ENCODE assay signal across 25 mouse cellular contexts in the genomic region with DNA sequence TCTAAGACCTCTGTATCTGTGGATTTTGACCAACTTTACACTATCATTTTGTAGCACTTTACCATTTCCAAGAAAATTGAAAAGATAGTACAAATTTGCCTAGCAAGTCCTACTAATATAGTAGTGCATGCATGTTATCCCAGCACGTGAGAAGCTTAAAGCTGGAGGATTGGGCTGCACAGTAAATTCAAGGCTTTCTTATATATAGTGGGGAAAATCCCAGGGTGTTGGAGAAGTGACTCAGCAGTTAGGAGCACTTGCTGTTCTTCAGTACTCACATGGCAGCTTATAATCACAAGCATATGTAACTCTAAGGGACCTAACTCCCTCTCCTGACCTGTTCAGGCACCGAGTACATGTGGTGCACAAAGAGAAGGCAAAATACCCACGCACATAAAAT. TPM values are rescaled to one million over a fixed set of nuclear protein-coding genes. Genes with fewer than 3 reads are reported as not detected.
DNase-seq lines count a peak whose midpoint lies in the region; ATAC-seq and TF ChIP-seq lines count a peak whose summit lies in the region.
"Had no signal": no experiment of that assay in that cellular context is flagged by ENCODE, and none has a peak within 500 bp of the region (broad histone marks: within the 10 kb centered on the region; RNA-seq: fewer than 3 reads in every experiment).

No protein-coding gene starts in this region.

- ATAC-seq in megakaryocyte, adult 5-6 weeks (ENCODE audit: poor library complexity, severe bottlenecking), result no peak
- ATAC-seq in forebrain, postnatal 0 days, result no peak
- ATAC-seq: activated CD4-positive, CD25-positive, alpha-beta regulatory T cell, adult 4 months; forebrain, embryonic 14.5 days; forebrain, embryonic 16.5 days; Patski had no signal

- WGBS in forebrain, postnatal 0 days, result 79% methylated on average over 3 of the region's 3 CpGs

- no peak overlapping the region for H3K27ac ChIP-seq in ES-E14 (ENCODE audit: insufficient read depth, low read depth, low read length, poor library complexity, severe bottlenecking)
- peak overlapping the region; percentile 44; the same call in 1 of the 2 replicates for H3K27ac ChIP-seq in embryonic fibroblast, embryonic 13.5 days (ENCODE audit: insufficient read depth, low read length)
- H3K27ac ChIP-seq in forebrain, postnatal 0 days (ENCODE audit: low read depth, low read length), result no peak overlapping the region
- H3K27ac ChIP-seq: embryonic facial prominence, embryonic 10.5 days; embryonic facial prominence, embryonic 12.5 days; forebrain, embryonic 10.5 days; forebrain, embryonic 12.5 days had no signal

- H3K9ac ChIP-seq in ES-E14 (ENCODE audit: insufficient read depth, low read depth, low read length, poor library complexity, severe bottlenecking), result no peak overlapping the region
- H3K9ac ChIP-seq in forebrain, postnatal 0 days, result no peak overlapping the region
- H3K9ac ChIP-seq: embryonic facial prominence, embryonic 12.5 days; forebrain, embryonic 12.5 days had no signal

- peaks cover 2% of the 10 kb centered on the region for H3K27me3 ChIP-seq in megakaryocyte, embryonic 14.5 days (replicated peaks)
- no peaks in the 10 kb centered on the region for H3K27me3 ChIP-seq in forebrain, postnatal 0 days (ENCODE audit: insufficient read depth, low read length)
- H3K27me3 ChIP-seq: embryonic facial prominence, embryonic 12.5 days; Patski had no signal

- H3K36me3 ChIP-seq in megakaryocyte, embryonic 14.5 days (replicated peaks; ENCODE audit: low read length), result no peaks in the 10 kb centered on the region
- no peaks in the 10 kb centered on the region for H3K36me3 ChIP-seq in ES-E14 (ENCODE audit: control insufficient read depth, insufficient read depth, low read length, poor library complexity, severe bottlenecking)
- H3K36me3 ChIP-seq in forebrain, postnatal 0 days (ENCODE audit: insufficient read depth), result no peaks in the 10 kb centered on the region
- H3K36me3 ChIP-seq: embryonic facial prominence, embryonic 10.5 days; embryonic facial prominence, embryonic 12.5 days; forebrain, embryonic 10.5 days; forebrain, embryonic 12.5 days had no signal

- H3K4me2 ChIP-seq in forebrain, postnatal 0 days (ENCODE audit: low read depth), result no peak overlapping the region
- H3K4me2 ChIP-seq: embryonic facial prominence, embryonic 12.5 days; forebrain, embryonic 12.5 days had no signal

- no peak for TF ChIP-seq CTCF in embryonic fibroblast, embryonic 13.5 days (IDR thresholded peaks at IDR 0.05; ENCODE audit: borderline replicate concordance, insufficient read depth, low read length)
- no peak for TF ChIP-seq CTCF in forebrain, postnatal 0 days (IDR thresholded peaks at IDR 0.05; ENCODE audit: low read depth)

- no peak for TF ChIP-seq POLR2A in embryonic fibroblast, embryonic 13.5 days (IDR thresholded peaks at IDR 0.05; ENCODE audit: low read depth, low read length)

- peak overlapping the region; percentile 28 for H3K4me3 ChIP-seq in megakaryocyte, embryonic 14.5 days (replicated peaks)
- H3K4me3 ChIP-seq in ES-E14 (ENCODE audit: insufficient read depth in 1 of 2, low read depth in 1 of 2, low read length in 2 of 2, poor library complexity in 1 of 2, severe bottlenecking in 1 of 2), result no peak overlapping the region
- no peak overlapping the region for H3K4me3 ChIP-seq in embryonic fibroblast, embryonic 13.5 days (ENCODE audit: insufficient read depth, low read length)
- H3K4me3 ChIP-seq in forebrain, postnatal 0 days (ENCODE audit: low read depth, low read length), result no peak overlapping the region
- H3K4me3 ChIP-seq: embryonic facial prominence, embryonic 10.5 days; embryonic facial prominence, embryonic 12.5 days; erythroblast, embryonic 14.5 days; forebrain, embryonic 10.5 days; forebrain, embryonic 12.5 days had no signal

- no peak for DNase-seq in ES-E14 (ENCODE audit: low read depth, low spot score)
- DNase-seq in urinary bladder, adult 2 months (ENCODE audit: low spot score), result no peak
- no peak for DNase-seq in forebrain, postnatal 0 days
- DNase-seq: adrenal gland, adult 8-10 months; adrenal gland, postnatal 14 days; adrenal gland, postnatal 36 days; cerebellum, adult 11-12 months; cerebellum, adult 2 months; cerebellum, adult 9-10 months; cerebellum, postnatal 10 days; cerebellum, postnatal 25 days had no signal

- no peaks in the 10 kb centered on the region for H3K9me3 ChIP-seq in megakaryocyte, embryonic 14.5 days
- H3K9me3 ChIP-seq in ES-E14 (ENCODE audit: control insufficient read depth, insufficient read depth, low read depth, low read length), result no peaks in the 10 kb centered on the region
- no peaks in the 10 kb centered on the region for H3K9me3 ChIP-seq in forebrain, postnatal 0 days (ENCODE audit: low read length)
- H3K9me3 ChIP-seq: embryonic facial prominence, embryonic 10.5 days; embryonic facial prominence, embryonic 12.5 days; forebrain, embryonic 10.5 days; forebrain, embryonic 12.5 days had no signal

- H3K4me1 ChIP-seq in megakaryocyte, embryonic 14.5 days, result peaks cover 34% of the 10 kb centered on the region
- no peaks in the 10 kb centered on the region for H3K4me1 ChIP-seq in ES-E14 (ENCODE audit: control insufficient read depth in 2 of 2, insufficient read depth in 2 of 2, low read length in 2 of 2, poor library complexity in 1 of 2)
- peaks cover 4% of the 10 kb centered on the region; the same call in 1 of the 2 replicates for H3K4me1 ChIP-seq in embryonic fibroblast, embryonic 13.5 days (ENCODE audit: control insufficient read depth, insufficient read depth, low read length)
- 0 out of 2 replicates have a peak, but pooled peaks cover 4% of the 10 kb centered on the region for H3K4me1 ChIP-seq in forebrain, postnatal 0 days (ENCODE audit: insufficient read depth)

- in situ Hi-C loops in ES-E14 (cut with MboI; ENCODE audit: low sequenced_read_pairs in 2 of 2, unreplicated experiment in 2 of 2), result no loop called here

TF ChIP-seq in ES-E14, 5 proteins besides CTCF, POLR2A, EP300 and RAD21:
- TF ChIP-seq ZNF384 (IDR thresholded peaks at IDR 0.05; ENCODE audit: low read depth, low read length) (no peak), ZC3H11A (IDR thresholded peaks at IDR 0.05; ENCODE audit: borderline replicate concordance, low read depth, low read length) (no peak), MAFK (IDR thresholded peaks at IDR 0.05; ENCODE audit: insufficient read depth, low read depth, low read length) (0 out of 2 replicates have a peak, but pooled peaks have one; percentile 11)

RNA-seq across cellular contexts. Expression of a gene that starts 3.1 kb away (rescaled TPM):
- 1.5 TPM in 1 of 2 replicates, not detected in the other for polyA plus RNA-seq in megakaryocyte, embryonic 14.5 days (2012; ENCODE audit: insufficient read depth, low replicate concordance)
- 14.2 and 14.8 TPM in 2 replicates for total RNA-seq in megakaryocyte, adult 5-6 weeks (2015)
- 15.8 and 17.6 TPM in 2 replicates for total RNA-seq in megakaryocyte, adult 5-6 weeks (2017)
- total RNA-seq in ES-E14 (2012; rRNA removed), result 36.4 and 39.1 TPM in 2 replicates
- polyA plus RNA-seq in embryonic fibroblast, embryonic 13.5 days (2011; ENCODE audit: insufficient read length, low read depth, missing spikeins), result 32.0 and 33.0 TPM in 2 replicates
- polyA plus RNA-seq in urinary bladder, adult 2 months (2012; rRNA removed), result 14.3 and 15.6 TPM in 2 replicates
- 26.3 and 27.9 TPM in 2 replicates for total RNA-seq in forebrain, postnatal 0 days (2014; rRNA removed)
- 10.7 and 12.7 TPM in 2 replicates for polyA plus RNA-seq in forebrain, postnatal 0 days (2015; fragmentation: Nextera tagmentation; extraction: Ambion mirVana)
- total RNA-seq: MEL had no signal

RNA-seq across cellular contexts. Expression of a gene that starts 11.2 kb away (rescaled TPM):
- not detected in 2 replicates for polyA plus RNA-seq in megakaryocyte, embryonic 14.5 days (2012; ENCODE audit: insufficient read depth, low replicate concordance)
- not detected in 2 replicates for total RNA-seq in megakaryocyte, adult 5-6 weeks (2015)
- total RNA-seq in megakaryocyte, adult 5-6 weeks (2017), result not detected in 2 replicates
- 0.22 and 0.48 TPM in 2 replicates for total RNA-seq in ES-E14 (2012; rRNA removed)
- 1.8 and 2.6 TPM in 2 replicates for polyA plus RNA-seq in embryonic fibroblast, embryonic 13.5 days (2011; ENCODE audit: insufficient read length, low read depth, missing spikeins)
- polyA plus RNA-seq in urinary bladder, adult 2 months (2012; rRNA removed), result 2.7 and 5.3 TPM in 2 replicates
- 9.9 and 11.1 TPM in 2 replicates for total RNA-seq in forebrain, postnatal 0 days (2014; rRNA removed)
- polyA plus RNA-seq in forebrain, postnatal 0 days (2015; fragmentation: Nextera tagmentation; extraction: Ambion mirVana), result 16.3 and 16.5 TPM in 2 replicates
- total RNA-seq: adrenal gland, adult 18-20 months; adrenal gland, adult 8-10 months; adrenal gland, postnatal 14 days; adrenal gland, postnatal 36 days; MEL had no signal
- polyA plus RNA-seq: activated CD4-positive, CD25-positive, alpha-beta regulatory T cell, adult 4 months; cerebellum, adult 2 months; erythroblast, embryonic 14.5 days had no signal

RNA-seq across cellular contexts. Expression of a gene that starts 47.7 kb away (rescaled TPM):
- polyA plus RNA-seq in megakaryocyte, embryonic 14.5 days (2012; ENCODE audit: insufficient read depth, low replicate concordance), result not detected in 2 replicates
- total RNA-seq in megakaryocyte, adult 5-6 weeks (2015), result 0.80 and 3.2 TPM in 2 replicates
- total RNA-seq in megakaryocyte, adult 5-6 weeks (2017), result 2.2 and 2.3 TPM in 2 replicates
- 42.9 and 52.7 TPM in 2 replicates for total RNA-seq in ES-E14 (2012; rRNA removed)
- polyA plus RNA-seq in embryonic fibroblast, embryonic 13.5 days (2011; ENCODE audit: insufficient read length, low read depth, missing spikeins), result 29.4 and 29.7 TPM in 2 replicates
- 23.4 and 24.7 TPM in 2 replicates for polyA plus RNA-seq in urinary bladder, adult 2 months (2012; rRNA removed)
- 17.8 and 22.5 TPM in 2 replicates for total RNA-seq in forebrain, postnatal 0 days (2014; rRNA removed)
- 10.1 and 13.0 TPM in 2 replicates for polyA plus RNA-seq in forebrain, postnatal 0 days (2015; fragmentation: Nextera tagmentation; extraction: Ambion mirVana)
- polyA plus RNA-seq: erythroblast, embryonic 14.5 days had no signal
